Mouse (Mus musculus) liver, embryonic 14.5 days (tissue): ENCODE results near the gene Ddx4.

Experiments used
- CTCF ChIP-seq: IDR thresholded peaks from 2 replicates; pipeline ENCODE4 v1.5.1; 2016; ENCODE audit warnings: antibody characterized with exemption, low read depth, control low read depth
- EP300 ChIP-seq: IDR thresholded peaks from 2 replicates; pipeline ENCODE4 v1.6.1; 2016; ENCODE audit warnings: antibody characterized with exemption, low read depth

GRCm38 (mm10) chr13:112589625-112590024 lies 62.6 kb downstream of the Ddx4 start:
- TF ChIP-seq CTCF (no peak), EP300 (no peak; the same call in 1 of the 2 replicates)
